Mouse (Mus musculus) heart, embryonic 11.5 days (tissue): ENCODE results near the gene Prdm8. TPM values are rescaled to one million over a fixed set of nuclear protein-coding genes. Genes with fewer than 3 reads are reported as not detected.

Source experiments
- ATAC-seq: fragments of 200-750 bp; cut with Nextera tagmentation; replicated peaks from 2 replicates; pipeline ENCODE4 v1.8.0; 2017; ENCODE audit warnings: moderate library complexity; ENCODE audit not compliant: insufficient number of reproducible peaks, low FRiP score, low TSS enrichment
- H3K27ac ChIP-seq: fragments of 300-500 bp; sonication (generic); 2 replicates; pipeline ENCODE4 v1.5.1; 2014; ENCODE audit warnings: mild to moderate bottlenecking, low read depth, low read length
- H3K27me3 ChIP-seq: fragments of 300-500 bp; sonication (generic); 2 replicates; pipeline ENCODE4 v1.6.1; 2014; ENCODE audit warnings: mild to moderate bottlenecking, low read length, mixed read lengths; ENCODE audit not compliant: control insufficient read depth, insufficient read depth
- H3K36me3 ChIP-seq: fragments of 300-500 bp; sonication (generic); 2 replicates; pipeline ENCODE4 v1.6.1; 2014; ENCODE audit warnings: mild to moderate bottlenecking, low read length, moderate library complexity, mixed read lengths; ENCODE audit not compliant: control insufficient read depth, insufficient read depth
- H3K4me1 ChIP-seq: fragments of 300-500 bp; sonication (generic); 2 replicates; pipeline ENCODE4 v1.6.1; 2014; ENCODE audit warnings: low read length; ENCODE audit not compliant: control insufficient read depth, insufficient read depth
- H3K4me2 ChIP-seq: fragments of 300-500 bp; sonication (generic); 2 replicates; pipeline ENCODE4 v1.6.1; 2014; ENCODE audit warnings: mild to moderate bottlenecking, moderate library complexity
- H3K4me3 ChIP-seq: fragments of 300-500 bp; sonication (generic); 2 replicates; pipeline ENCODE4 v1.5.1; 2014; ENCODE audit warnings: low read depth, low read length
- H3K9ac ChIP-seq: fragments of 300-500 bp; sonication (generic); 2 replicates; pipeline ENCODE4 v1.6.1; 2014; ENCODE audit warnings: mild to moderate bottlenecking, low read depth, low read length, moderate library complexity
- H3K9me3 ChIP-seq: fragments of 300-500 bp; sonication (generic); replicated peaks from 2 replicates; pipeline ENCODE4 v1.6.1; 2016; ENCODE audit warnings: low read length; ENCODE audit not compliant: control insufficient read depth
- WGBS: fragments of 180-500 bp; shearing (Covaris S2); extraction: QIAGEN DNeasy Blood & Tissue Kit; methylation state at CpG from one replicate; pipeline ENCODE4 v1.1.7; 2014; ENCODE audit not compliant: insufficient replicate concordance; 5-methylcytosine and 5-hydroxymethylcytosine counted together
- polyA plus RNA-seq: library from polyadenylated mRNA; unstranded; fragments of >200 nt; fragmentation: Nextera tagmentation; extraction: Ambion mirVana; gene quantifications from 2 replicates; pipeline ENCODE4 v1.2.1, GENCODE M21; 2014

Prdm8 gene
- polyA plus RNA-seq, 1 experiment from 2014 or later, result not detected

- H3K27me3 ChIP-seq, result peaks cover 37% of the 10 kb centered on the region
- H3K9me3 ChIP-seq, result no peaks in the 10 kb centered on the region
- peaks cover 4% of the 10 kb centered on the region; the same call in 1 of the 2 replicates for H3K4me1 ChIP-seq
- ATAC-seq, result no peak
- WGBS, result 24% methylated on average over 4 of the region's 4 CpGs
- no peaks in the 10 kb centered on the region for H3K36me3 ChIP-seq
- no peak overlapping the region for H3K4me2 ChIP-seq
- H3K9ac ChIP-seq, result no peak overlapping the region
- no peak overlapping the region for H3K4me3 ChIP-seq
- H3K27ac ChIP-seq, result no peak overlapping the region
Observed at GRCm38 (mm10) chr5:98192295-98192983, 25.4 kb downstream of the Prdm8 start.

GRCm38 (mm10) chr5:98194959-98195358, 28.0 kb downstream of the Prdm8 start:
- Histone ChIP-seq H3K4me1 (no peaks in the 10 kb centered on the region), H3K36me3 (no peaks in the 10 kb centered on the region), H3K9me3 (no peaks in the 10 kb centered on the region), H3K27ac (no peak overlapping the region), H3K9ac (no peak overlapping the region), H3K4me3 (no peak overlapping the region), H3K4me2 (no peak overlapping the region), H3K27me3 (peaks cover 13% of the 10 kb centered on the region)
- WGBS, result 83% methylated on average over 1 of the region's 1 CpGs
- no peak for ATAC-seq

- no peaks in the 10 kb centered on the region; the same call in 1 of the 2 replicates for H3K27me3 ChIP-seq
- H3K27ac ChIP-seq, result no peak overlapping the region
- H3K4me3 ChIP-seq, result no peak overlapping the region
- H3K4me2 ChIP-seq, result no peak overlapping the region
- H3K4me1 ChIP-seq, result no peaks in the 10 kb centered on the region
- H3K36me3 ChIP-seq, result no peaks in the 10 kb centered on the region
- ATAC-seq, result no peak
- H3K9ac ChIP-seq, result no peak overlapping the region
- no peaks in the 10 kb centered on the region for H3K9me3 ChIP-seq
- 64% methylated on average over 7 of the region's 7 CpGs for WGBS
Observed at GRCm38 (mm10) chr5:98198412-98199218, 31.6 kb downstream of the Prdm8 start.

GRCm38 (mm10) chr5:98199219-98199552, 32.2 kb downstream of the Prdm8 start:
- H3K9ac ChIP-seq, result no peak overlapping the region
- no peaks in the 10 kb centered on the region for H3K4me1 ChIP-seq
- no peak overlapping the region for H3K4me2 ChIP-seq
- no peak overlapping the region for H3K4me3 ChIP-seq
- no peaks in the 10 kb centered on the region for H3K36me3 ChIP-seq
- WGBS, result 45% methylated on average over 7 of the region's 7 CpGs
- no peak overlapping the region for H3K27ac ChIP-seq
- no peaks in the 10 kb centered on the region for H3K9me3 ChIP-seq
- no peak for ATAC-seq
- no peaks in the 10 kb centered on the region for H3K27me3 ChIP-seq

GRCm38 (mm10) chr5:98201606-98202005, 34.6 kb downstream of the Prdm8 start:
- 81% methylated on average over 3 of the region's 3 CpGs for WGBS

GRCm38 (mm10) chr5:98202996-98203395, 36.0 kb downstream of the Prdm8 start:
- no peaks in the 10 kb centered on the region for H3K36me3 ChIP-seq
- no peak overlapping the region for H3K4me3 ChIP-seq
- no peak overlapping the region for H3K27ac ChIP-seq
- H3K4me2 ChIP-seq, result no peak overlapping the region
- no peaks in the 10 kb centered on the region for H3K4me1 ChIP-seq
- no peaks in the 10 kb centered on the region for H3K27me3 ChIP-seq
- H3K9me3 ChIP-seq, result no peaks in the 10 kb centered on the region
- WGBS, result 22% methylated on average over 4 of the region's 4 CpGs
- no peak overlapping the region for H3K9ac ChIP-seq
- ATAC-seq, result no peak

More at GRCm38 (mm10) chr5:98201606-98202005, 34.6 kb downstream of the Prdm8 start:
- Histone ChIP-seq H3K27me3 (no peaks in the 10 kb centered on the region), H3K9ac (no peak overlapping the region), H3K4me1 (no peaks in the 10 kb centered on the region), H3K27ac (no peak overlapping the region), H3K36me3 (no peaks in the 10 kb centered on the region), H3K4me2 (no peak overlapping the region), H3K9me3 (no peaks in the 10 kb centered on the region), H3K4me3 (no peak overlapping the region)
- ATAC-seq, result no peak

- H3K4me1 ChIP-seq, result no peaks in the 10 kb centered on the region
- no peak overlapping the region for H3K4me3 ChIP-seq
- no peak overlapping the region for H3K9ac ChIP-seq
- ATAC-seq, result no peak
- H3K4me2 ChIP-seq, result no peak overlapping the region
- no peaks in the 10 kb centered on the region for H3K36me3 ChIP-seq
- H3K9me3 ChIP-seq, result no peaks in the 10 kb centered on the region
- no peak overlapping the region for H3K27ac ChIP-seq
- H3K27me3 ChIP-seq, result no peaks in the 10 kb centered on the region
- WGBS, result 58% methylated on average over 4 of the region's 4 CpGs
Observed at GRCm38 (mm10) chr5:98212501-98212900, 45.5 kb downstream of the Prdm8 start.

GRCm38 (mm10) chr5:98221956-98222355, 55.0 kb downstream of the Prdm8 start:
- no peak for ATAC-seq

More at GRCm38 (mm10) chr5:98221956-98222355, 55.0 kb downstream of the Prdm8 start:
- no peaks in the 10 kb centered on the region for H3K9me3 ChIP-seq
- WGBS, result 71% methylated on average over 4 of the region's 4 CpGs
- H3K9ac ChIP-seq, result no peak overlapping the region
- H3K4me1 ChIP-seq, result no peaks in the 10 kb centered on the region
- H3K27ac ChIP-seq, result no peak overlapping the region
- H3K27me3 ChIP-seq, result no peaks in the 10 kb centered on the region
- no peaks in the 10 kb centered on the region for H3K36me3 ChIP-seq
- no peak overlapping the region for H3K4me3 ChIP-seq
- H3K4me2 ChIP-seq, result no peak overlapping the region
